ENCODE assay signal across 9 mouse cellular contexts in the genomic region with DNA sequence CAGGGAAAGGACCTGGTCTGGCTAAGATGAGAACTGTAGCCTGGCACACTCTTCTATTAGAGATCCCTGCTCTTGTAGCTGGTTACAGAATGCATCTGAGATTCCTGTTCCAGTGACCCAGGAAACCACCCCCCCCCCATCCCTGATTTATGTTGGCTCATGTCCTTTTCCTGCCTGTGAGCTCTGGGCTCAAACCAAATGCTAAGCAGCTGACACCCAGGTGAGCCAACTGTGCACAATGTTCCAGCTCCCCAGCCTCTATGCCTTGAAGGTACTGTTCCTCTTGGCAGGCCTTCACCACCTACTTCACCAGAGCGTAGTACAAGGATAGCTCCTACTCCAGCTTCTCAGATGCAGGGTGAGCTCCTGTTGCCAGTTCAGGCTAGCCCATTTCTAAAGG. TPM values are rescaled to one million over a fixed set of nuclear protein-coding genes. Genes with fewer than 3 reads are reported as not detected.
DNase-seq lines count a peak whose midpoint lies in the region; ATAC-seq lines count a peak whose summit lies in the region.
"Had no signal": no experiment of that assay in that cellular context is flagged by ENCODE, and none has a peak within 500 bp of the region (broad histone marks: within the 10 kb centered on the region; RNA-seq: fewer than 3 reads in every experiment).

No protein-coding gene starts in this region.

- no peak overlapping the region for H3K4me2 ChIP-seq in hindbrain, embryonic 11.5 days (replicated peaks; ENCODE audit: low read depth, low read length)

- 0 out of 2 replicates have a peak overlapping the region, but pooled peaks have one; percentile 2 for H3K27ac ChIP-seq in hindbrain, embryonic 10.5 days
- H3K27ac ChIP-seq in hindbrain, embryonic 11.5 days (ENCODE audit: low read depth, low read length): no peak overlapping the region
- H3K27ac ChIP-seq: stomach, postnatal 0 days had no signal

- H3K4me3 ChIP-seq in hindbrain, embryonic 10.5 days: no peak overlapping the region
- H3K4me3 ChIP-seq in hindbrain, embryonic 11.5 days (ENCODE audit: low read depth, low read length): no peak overlapping the region

- WGBS in hindbrain, embryonic 10.5 days: 87% methylated on average over 1 of the region's 1 CpGs
- WGBS in hindbrain, embryonic 11.5 days: 100% methylated on average over 1 of the region's 1 CpGs

- DNase-seq in hindbrain, embryonic 10.5 days (ENCODE audit: low spot score): no peak
- DNase-seq in hindbrain, embryonic 11.5 days (ENCODE audit: low spot score): no peak
- peak; percentile 72 for DNase-seq in cerebellum, adult 11 months
- DNase-seq in cerebellum, postnatal 25 days: peak; percentile 63 to 67
- peak; percentile 58 to 85 for DNase-seq in kidney, postnatal 25 days
- DNase-seq in right cerebral cortex, postnatal 36 days (ENCODE audit: low spot score in 2 of 2): no peak
- no peak for DNase-seq in lung, postnatal 4 days

- no peaks in the 10 kb centered on the region for H3K36me3 ChIP-seq in hindbrain, embryonic 10.5 days
- no peaks in the 10 kb centered on the region for H3K36me3 ChIP-seq in hindbrain, embryonic 11.5 days (ENCODE audit: control insufficient read depth, insufficient read depth, low read length)
- H3K36me3 ChIP-seq: G1E had no signal

- ATAC-seq in hindbrain, embryonic 11.5 days (ENCODE audit: low FRiP score): no peak

- H3K4me1 ChIP-seq in hindbrain, embryonic 10.5 days (replicated peaks): peaks cover 14% of the 10 kb centered on the region
- no peaks in the 10 kb centered on the region for H3K4me1 ChIP-seq in hindbrain, embryonic 11.5 days (replicated peaks; ENCODE audit: control insufficient read depth, insufficient read depth, low read length)

- H3K27me3 ChIP-seq in hindbrain, embryonic 10.5 days (ENCODE audit: insufficient read depth, poor library complexity, severe bottlenecking): no peaks in the 10 kb centered on the region
- no peaks in the 10 kb centered on the region for H3K27me3 ChIP-seq in hindbrain, embryonic 11.5 days (ENCODE audit: control insufficient read depth, insufficient read depth, low read length)

- H3K9me3 ChIP-seq in hindbrain, embryonic 10.5 days: no peaks in the 10 kb centered on the region
- H3K9me3 ChIP-seq in hindbrain, embryonic 11.5 days (ENCODE audit: control insufficient read depth, low read length): no peaks in the 10 kb centered on the region
- H3K9me3 ChIP-seq: G1E had no signal

- H3K9ac ChIP-seq in hindbrain, embryonic 11.5 days (ENCODE audit: low read depth, low read length): no peak overlapping the region

RNA-seq across cellular contexts. Expression of a gene that starts 16.2 kb away (rescaled TPM):
- polyA plus RNA-seq in hindbrain, embryonic 10.5 days (2016; fragmentation: Nextera tagmentation; extraction: Ambion mirVana): 2.6 and 2.7 TPM in 2 replicates
- 2.4 and 4.0 TPM in 2 replicates for polyA plus RNA-seq in hindbrain, embryonic 11.5 days (2014; fragmentation: Nextera tagmentation; extraction: Ambion mirVana)

RNA-seq across cellular contexts. Expression of a gene that starts 30.7 kb away (rescaled TPM):
- not detected in 2 replicates for polyA plus RNA-seq in hindbrain, embryonic 10.5 days (2016; fragmentation: Nextera tagmentation; extraction: Ambion mirVana)
- not detected in 2 replicates for polyA plus RNA-seq in hindbrain, embryonic 11.5 days (2014; fragmentation: Nextera tagmentation; extraction: Ambion mirVana)
- polyA plus RNA-seq: G1E had no signal

RNA-seq across cellular contexts. Expression of a gene that starts 35.1 kb away (rescaled TPM):
- 201 and 236 TPM in 2 replicates for polyA plus RNA-seq in hindbrain, embryonic 10.5 days (2016; fragmentation: Nextera tagmentation; extraction: Ambion mirVana)
- polyA plus RNA-seq in hindbrain, embryonic 11.5 days (2014; fragmentation: Nextera tagmentation; extraction: Ambion mirVana): 149 and 158 TPM in 2 replicates

RNA-seq across cellular contexts. Expression of a gene that starts 45.6 kb away (rescaled TPM):
- polyA plus RNA-seq in hindbrain, embryonic 10.5 days (2016; fragmentation: Nextera tagmentation; extraction: Ambion mirVana): 0.06 and 0.16 TPM in 2 replicates
- polyA plus RNA-seq in hindbrain, embryonic 11.5 days (2014; fragmentation: Nextera tagmentation; extraction: Ambion mirVana): 0.57 and 0.78 TPM in 2 replicates
- polyA plus RNA-seq: G1E had no signal

Comparison
In these comparisons a context has a peak if more than half of its experiments do, and no peak if none do; other contexts are left out.
1. DNase-seq: peak in cerebellum, adult 11 months (single experiment), cerebellum, postnatal 25 days (2 of 2) and kidney, postnatal 25 days (2 of 2); none in hindbrain, embryonic 10.5 days (single experiment), hindbrain, embryonic 11.5 days (single experiment), right cerebral cortex, postnatal 36 days (0 of 2) and lung, postnatal 4 days (0 of 2).